Mouse (Mus musculus) myocyte (in vitro differentiated cells): ENCODE results near the gene Nlrc5. TPM values are rescaled to one million over a fixed set of nuclear protein-coding genes. Genes with fewer than 3 reads are reported as not detected.

Experiments used
- H3K27me3 ChIP-seq: one replicate; pipeline ENCODE4 v1.6.1; 2011; ENCODE audit not compliant: control insufficient read depth, insufficient read depth, insufficient read length
- H3K36me3 ChIP-seq: one replicate; pipeline ENCODE4 v1.6.1; 2011; ENCODE audit not compliant: control insufficient read depth, insufficient read depth
- H3K4me2 ChIP-seq: one replicate; pipeline ENCODE4 v1.6.1; 2011; ENCODE audit warnings: low read depth, control low read depth
- H3K4me3 ChIP-seq: one replicate; pipeline ENCODE4 v1.5.1; 2011; ENCODE audit warnings: mild to moderate bottlenecking, control low read depth, moderate library complexity
- H3K79me2 ChIP-seq: one replicate; pipeline ENCODE4 v1.6.1; 2011; ENCODE audit not compliant: control insufficient read depth, insufficient read depth
- H3ac ChIP-seq: one replicate; pipeline ENCODE4 v1.6.1; 2011; ENCODE audit not compliant: control insufficient read depth, insufficient read length
- CEBPB ChIP-seq: IDR thresholded peaks from 2 replicates; pipeline ENCODE4 v1.6.1; 2011; ENCODE audit warnings: mild to moderate bottlenecking, moderate library complexity; ENCODE audit not compliant: poor library complexity, insufficient read depth, severe bottlenecking
- E2F4 ChIP-seq: IDR thresholded peaks from one replicate; pipeline ENCODE4 v1.6.1; 2011; ENCODE audit warnings: mild to moderate bottlenecking, control low read depth, moderate library complexity; ENCODE audit not compliant: insufficient read depth
- MAX ChIP-seq: IDR thresholded peaks from one replicate; pipeline ENCODE4 v1.6.1; 2011; ENCODE audit warnings: low read depth, mild to moderate bottlenecking, control low read depth
- MYOD1 ChIP-seq, 3 experiments: IDR thresholded peaks; one replicate each; pipeline ENCODE4 v1.6.1; 2011; ENCODE audit warnings: control low read depth in 2 of 3, low read depth in 2 of 3, mild to moderate bottlenecking in 2 of 3, moderate library complexity in 1 of 3; ENCODE audit not compliant: insufficient read length in 2 of 3, control insufficient read depth in 1 of 3
- MYOG ChIP-seq, 3 experiments: IDR thresholded peaks; one replicate each; pipeline ENCODE4 v1.6.1; 2011; ENCODE audit warnings: control low read depth in 2 of 3, low read depth in 2 of 3, mild to moderate bottlenecking in 2 of 3; ENCODE audit not compliant: insufficient read length in 2 of 3, control insufficient read depth in 1 of 3, insufficient read depth in 1 of 3
- POLR2A ChIP-seq: IDR thresholded peaks from one replicate; pipeline ENCODE4 v1.6.1; 2011; ENCODE audit warnings: low read depth, mild to moderate bottlenecking, control low read depth, moderate library complexity; ENCODE audit not compliant: insufficient read length
- POLR2AphosphoS2 ChIP-seq: IDR thresholded peaks from one replicate; pipeline ENCODE4 v1.6.1; 2011; ENCODE audit warnings: low read depth, control low read depth; ENCODE audit not compliant: insufficient read length
- REST ChIP-seq: IDR thresholded peaks from one replicate; pipeline ENCODE4 v1.6.1; 2011; ENCODE audit warnings: mild to moderate bottlenecking, control low read depth, moderate library complexity; ENCODE audit not compliant: insufficient read depth, insufficient read length
- SRF ChIP-seq: IDR thresholded peaks from one replicate; pipeline ENCODE4 v1.6.1; 2011; ENCODE audit warnings: low read depth; ENCODE audit not compliant: control insufficient read depth, insufficient read length
- TCF12 ChIP-seq: IDR thresholded peaks from one replicate; pipeline ENCODE4 v1.6.1; 2011; ENCODE audit warnings: mild to moderate bottlenecking, control low read depth; ENCODE audit not compliant: poor library complexity, insufficient read depth, severe bottlenecking
- TCF3 ChIP-seq: IDR thresholded peaks from one replicate; pipeline ENCODE4 v1.6.1; 2011; ENCODE audit warnings: low read depth, control low read depth; ENCODE audit not compliant: insufficient read length
- USF1 ChIP-seq: IDR thresholded peaks from one replicate; pipeline ENCODE4 v1.6.1; 2011; ENCODE audit warnings: low read depth, mild to moderate bottlenecking, control low read depth, moderate library complexity
- polyA plus RNA-seq: library from polyadenylated mRNA; unstranded; fragments of >200 nt; fragmentation: generic; extraction: Trizol; gene quantifications from one replicate; pipeline ENCODE4 v1.2.1, GENCODE M21; 2012; ENCODE audit warnings: missing spikeins

Nlrc5 gene
- polyA plus RNA-seq, 1 experiment, result 0.40 TPM

- peak overlapping the region; percentile 77 for H3ac ChIP-seq
- peaks cover 40% of the 10 kb centered on the region for H3K79me2 ChIP-seq
- H3K27me3 ChIP-seq, result no peaks in the 10 kb centered on the region
- peak overlapping the region; percentile 100 for H3K4me3 ChIP-seq
- peak overlapping the region; percentile 89 for H3K4me2 ChIP-seq
- peaks cover 49% of the 10 kb centered on the region for H3K36me3 ChIP-seq
- TF ChIP-seq POLR2A (no peak), MYOD1 (IDR thresholded peaks at IDR 0.05; ENCODE audit: control insufficient read depth in 1 of 3, insufficient read length in 2 of 3, low read depth in 2 of 3) (no peak), POLR2AphosphoS2 (no peak), TCF12 (no peak), E2F4 (no peak), CEBPB (no peak), USF1 (no peak), TCF3 (no peak), MAX (no peak), SRF (no peak), REST (no peak), MYOG (IDR thresholded peaks at IDR 0.05; ENCODE audit: control insufficient read depth in 1 of 3, insufficient read depth in 1 of 3, insufficient read length in 2 of 3, low read depth in 2 of 3) (no peak)
These were observed 46.4 kb upstream of the Nlrc5 start for GRCm38 (mm10) chr8:94387785-94388184.

GRCm38 (mm10) chr8:94389531-94389930 is 44.6 kb upstream of the Nlrc5 start:
- H3K4me2 ChIP-seq, result peak overlapping the region; percentile 89
- H3K27me3 ChIP-seq, result no peaks in the 10 kb centered on the region
- H3K79me2 ChIP-seq, result peaks cover 42% of the 10 kb centered on the region
- no peak overlapping the region for H3ac ChIP-seq
- H3K4me3 ChIP-seq, result peak overlapping the region; percentile 100
- TF ChIP-seq POLR2AphosphoS2, result peak; percentile 77
- TF ChIP-seq POLR2A, result peak; percentile 46
- TF ChIP-seq USF1, result no peak
- no peak for TF ChIP-seq SRF
- no peak for TF ChIP-seq MYOG (IDR thresholded peaks at IDR 0.05; ENCODE audit: control insufficient read depth in 1 of 3, insufficient read depth in 1 of 3, insufficient read length in 2 of 3, low read depth in 2 of 3)
- TF ChIP-seq E2F4, result no peak
- no peak for TF ChIP-seq MYOD1 (IDR thresholded peaks at IDR 0.05; ENCODE audit: control insufficient read depth in 1 of 3, insufficient read length in 2 of 3, low read depth in 2 of 3)
- H3K36me3 ChIP-seq, result peaks cover 67% of the 10 kb centered on the region

- peak; percentile 97 for TF ChIP-seq CEBPB
- peak; percentile 52 for TF ChIP-seq POLR2AphosphoS2
- TF ChIP-seq REST, result no peak
- TF ChIP-seq E2F4, result no peak
- H3ac ChIP-seq, result no peak overlapping the region
- H3K4me3 ChIP-seq, result no peak overlapping the region
- H3K79me2 ChIP-seq, result peaks cover 42% of the 10 kb centered on the region
- peaks cover 76% of the 10 kb centered on the region for H3K36me3 ChIP-seq
- peak overlapping the region; percentile 36 for H3K4me2 ChIP-seq
- no peaks in the 10 kb centered on the region for H3K27me3 ChIP-seq
These were observed 43.7 kb upstream of the Nlrc5 start for GRCm38 (mm10) chr8:94390429-94390828.

- peak; percentile 27 for TF ChIP-seq POLR2A
- TF ChIP-seq MAX, result no peak
- no peak for TF ChIP-seq TCF3
- peak; percentile 54 for TF ChIP-seq POLR2AphosphoS2
- no peak for TF ChIP-seq TCF12
- no peak for TF ChIP-seq REST
- Histone ChIP-seq H3K4me3 (no peak overlapping the region), H3ac (no peak overlapping the region), H3K79me2 (peaks cover 42% of the 10 kb centered on the region), H3K36me3 (peaks cover 81% of the 10 kb centered on the region), H3K27me3 (no peaks in the 10 kb centered on the region), H3K4me2 (peak overlapping the region; percentile 36)
These were observed 43.2 kb upstream of the Nlrc5 start for GRCm38 (mm10) chr8:94390910-94391309.

- no peaks in the 10 kb centered on the region for H3K27me3 ChIP-seq
- TF ChIP-seq CEBPB, result no peak
- no peak for TF ChIP-seq E2F4
- no peak for TF ChIP-seq MYOG (IDR thresholded peaks at IDR 0.05; ENCODE audit: control insufficient read depth in 1 of 3, insufficient read depth in 1 of 3, insufficient read length in 2 of 3, low read depth in 2 of 3)
- no peak for TF ChIP-seq POLR2AphosphoS2
- TF ChIP-seq POLR2A, result no peak
- TF ChIP-seq TCF12, result no peak
- no peak overlapping the region for H3K4me2 ChIP-seq
- peaks cover 93% of the 10 kb centered on the region for H3K36me3 ChIP-seq
- no peak overlapping the region for H3K4me3 ChIP-seq
- no peak overlapping the region for H3ac ChIP-seq
- H3K79me2 ChIP-seq, result peaks cover 36% of the 10 kb centered on the region
These were observed 42.0 kb upstream of the Nlrc5 start for GRCm38 (mm10) chr8:94392147-94392546.

GRCm38 (mm10) chr8:94392648-94393047 is 41.5 kb upstream of the Nlrc5 start:
- Histone ChIP-seq H3K27me3 (no peaks in the 10 kb centered on the region), H3K79me2 (peaks cover 31% of the 10 kb centered on the region), H3ac (no peak overlapping the region), H3K4me3 (no peak overlapping the region), H3K4me2 (no peak overlapping the region), H3K36me3 (peaks cover 97% of the 10 kb centered on the region)
- TF ChIP-seq REST (no peak), POLR2AphosphoS2 (peak; percentile 39)
